Mouse (Mus musculus): ENCODE results near the gene Polr3gl. TPM values are rescaled to one million over a fixed set of nuclear protein-coding genes. Genes with fewer than 3 reads are reported as not detected.

Polr3gl gene
- polyA plus RNA-seq, 1 experiment from 2014 or later = 24.4 TPM

DNA sequence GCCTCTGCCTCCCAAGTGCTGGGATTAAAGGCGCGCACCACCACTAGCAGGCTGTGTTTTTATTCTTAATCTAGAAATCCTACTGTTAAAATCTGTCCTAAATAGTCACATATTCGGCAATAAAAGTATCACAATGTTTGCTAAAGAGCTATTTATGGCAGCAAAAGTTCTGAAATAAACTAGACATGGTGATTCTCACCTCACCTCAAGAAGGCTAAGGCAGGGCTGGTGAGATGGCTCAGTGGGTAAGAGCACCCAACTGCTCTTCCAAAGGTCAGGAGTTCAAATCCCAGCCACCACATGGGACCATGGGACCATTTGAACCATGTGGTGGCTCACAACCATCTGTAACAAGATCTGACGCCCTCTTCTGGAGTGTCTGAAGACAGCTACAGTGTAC, 3.3 kb downstream of the Polr3gl start:
- no peak for ATAC-seq
- Histone ChIP-seq H3K9ac (ENCODE audit: low read depth, low read length) (no peak overlapping the region), H3K4me1 (ENCODE audit: control insufficient read depth, insufficient read depth, low read length) (peaks cover 3% of the 10 kb centered on the region; the same call in 1 of the 2 replicates), H3K27me3 (replicated peaks; ENCODE audit: control insufficient read depth, insufficient read depth, low read length) (no peaks in the 10 kb centered on the region; the same call in 1 of the 2 replicates), H3K27ac (ENCODE audit: low read length) (no peak overlapping the region), H3K9me3 (ENCODE audit: control insufficient read depth, low read length) (no peaks in the 10 kb centered on the region), H3K4me3 (ENCODE audit: low read length) (no peak overlapping the region), H3K4me2 (ENCODE audit: low read depth, low read length) (no peak overlapping the region), H3K36me3 (ENCODE audit: control insufficient read depth, insufficient read depth, low read length) (no peaks in the 10 kb centered on the region)
- 82% methylated on average over 4 of the region's 4 CpGs for WGBS

DNA sequence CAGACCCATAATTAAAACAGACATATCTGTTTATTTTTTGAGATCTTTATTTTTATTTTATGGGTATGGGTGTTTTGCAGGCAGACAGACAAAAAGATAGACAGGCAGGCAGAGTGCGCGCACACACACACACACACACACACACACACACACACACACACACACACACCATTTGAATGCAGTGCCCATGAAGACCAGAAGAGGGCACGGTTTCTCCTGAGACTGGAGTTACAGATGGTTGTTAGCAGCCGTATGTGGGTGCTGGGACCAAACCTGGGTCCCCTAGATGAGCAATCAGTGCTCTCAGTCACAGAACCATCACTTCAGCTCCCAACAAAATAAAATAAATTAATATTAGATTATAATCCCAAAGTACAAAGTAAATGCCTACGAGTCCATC, 10.6 kb downstream of the Polr3gl start:
- no peak for ATAC-seq
- Histone ChIP-seq H3K27me3 (replicated peaks; ENCODE audit: control insufficient read depth, insufficient read depth, low read length) (no peaks in the 10 kb centered on the region), H3K4me3 (ENCODE audit: low read length) (no peak overlapping the region), H3K9ac (ENCODE audit: low read depth, low read length) (no peak overlapping the region), H3K9me3 (ENCODE audit: control insufficient read depth, low read length) (no peaks in the 10 kb centered on the region), H3K27ac (ENCODE audit: low read length) (no peak overlapping the region), H3K36me3 (ENCODE audit: control insufficient read depth, insufficient read depth, low read length) (no peaks in the 10 kb centered on the region), H3K4me2 (ENCODE audit: low read depth, low read length) (no peak overlapping the region), H3K4me1 (ENCODE audit: control insufficient read depth, insufficient read depth, low read length) (no peaks in the 10 kb centered on the region; the same call in 1 of the 2 replicates)
- 91% methylated on average over 5 of the region's 5 CpGs for WGBS

DNA sequence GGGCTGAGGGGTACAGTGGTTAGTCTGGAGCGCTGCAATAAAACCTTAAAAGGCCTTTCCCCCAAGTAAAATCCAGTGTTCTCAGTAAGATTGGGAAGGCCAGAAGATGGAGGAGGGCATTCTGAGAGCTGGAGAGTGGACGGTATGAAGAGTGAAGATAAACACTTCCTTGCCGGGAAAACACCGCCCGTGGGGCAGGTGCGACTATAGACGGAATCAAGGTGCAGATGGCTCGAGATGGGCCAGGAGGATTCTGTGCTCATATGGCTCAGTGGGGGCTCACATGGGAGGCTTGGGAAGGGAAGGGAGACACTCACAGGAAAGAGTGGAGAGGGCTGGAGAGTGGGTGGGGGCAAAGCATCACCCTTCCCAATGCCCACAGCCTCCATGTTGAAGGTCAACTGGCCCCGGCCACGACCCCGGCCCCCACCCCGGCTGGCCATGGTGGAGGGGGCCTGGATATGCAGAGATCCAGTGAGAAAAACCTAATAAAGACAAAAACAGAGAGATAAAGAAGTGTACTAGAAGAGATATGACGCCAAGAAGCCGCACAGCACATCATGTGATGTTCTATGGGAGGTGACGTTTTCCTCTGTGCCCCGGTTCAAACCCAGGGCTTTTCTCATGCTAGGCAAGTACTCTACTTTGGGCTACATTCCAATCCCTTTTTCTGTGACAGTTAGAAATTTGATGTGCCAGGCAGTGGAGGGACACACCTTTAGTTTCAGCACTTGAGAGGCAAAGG, 12.0 kb downstream of the Polr3gl start:
- no peaks in the 10 kb centered on the region for H3K9me3 ChIP-seq (ENCODE audit: control insufficient read depth, low read length)
- 79% methylated on average over 16 of the region's 16 CpGs for WGBS
- H3K27ac ChIP-seq (ENCODE audit: low read length) = no peak overlapping the region
- no peak for ATAC-seq
- H3K4me2 ChIP-seq (ENCODE audit: low read depth, low read length) = no peak overlapping the region
- H3K4me1 ChIP-seq (ENCODE audit: control insufficient read depth, insufficient read depth, low read length) = peaks cover 7% of the 10 kb centered on the region; the same call in 1 of the 2 replicates
- no peak overlapping the region for H3K4me3 ChIP-seq (ENCODE audit: low read length)
- H3K9ac ChIP-seq (ENCODE audit: low read depth, low read length) = no peak overlapping the region
- H3K27me3 ChIP-seq (replicated peaks; ENCODE audit: control insufficient read depth, insufficient read depth, low read length) = no peaks in the 10 kb centered on the region
- no peaks in the 10 kb centered on the region for H3K36me3 ChIP-seq (ENCODE audit: control insufficient read depth, insufficient read depth, low read length)

DNA sequence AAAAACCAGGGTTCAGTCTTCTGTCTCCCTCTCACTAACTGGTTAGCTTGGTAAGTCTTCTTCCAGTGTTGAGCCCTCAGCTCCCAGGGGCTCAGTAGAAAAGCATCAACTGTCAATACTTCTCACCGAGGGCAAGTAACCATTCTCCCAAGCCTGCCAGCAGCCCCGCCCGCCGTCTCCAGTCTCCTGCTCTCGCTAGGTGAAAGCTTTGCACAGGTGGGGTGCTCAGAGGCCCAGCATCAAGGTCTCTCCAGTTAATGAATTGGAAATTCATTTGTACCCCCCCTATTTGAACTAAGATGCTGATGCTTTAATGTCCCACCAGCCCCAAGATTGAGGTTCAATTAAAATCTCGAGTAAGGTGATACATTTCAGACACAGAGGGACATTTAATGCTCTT, 12.8 kb downstream of the Polr3gl start:
- ATAC-seq = no peak
- H3K4me1 ChIP-seq (ENCODE audit: control insufficient read depth, insufficient read depth, low read length) = peaks cover 8% of the 10 kb centered on the region; the same call in 1 of the 2 replicates
- no peaks in the 10 kb centered on the region for H3K36me3 ChIP-seq (ENCODE audit: control insufficient read depth, insufficient read depth, low read length)
- 60% methylated on average over 6 of the region's 6 CpGs for WGBS
- H3K27ac ChIP-seq (ENCODE audit: low read length) = no peak overlapping the region
- no peak overlapping the region for H3K4me3 ChIP-seq (ENCODE audit: low read length)
- no peaks in the 10 kb centered on the region for H3K9me3 ChIP-seq (ENCODE audit: control insufficient read depth, low read length)
- no peaks in the 10 kb centered on the region for H3K27me3 ChIP-seq (replicated peaks; ENCODE audit: control insufficient read depth, insufficient read depth, low read length)
- no peak overlapping the region for H3K4me2 ChIP-seq (ENCODE audit: low read depth, low read length)
- H3K9ac ChIP-seq (ENCODE audit: low read depth, low read length) = no peak overlapping the region

DNA sequence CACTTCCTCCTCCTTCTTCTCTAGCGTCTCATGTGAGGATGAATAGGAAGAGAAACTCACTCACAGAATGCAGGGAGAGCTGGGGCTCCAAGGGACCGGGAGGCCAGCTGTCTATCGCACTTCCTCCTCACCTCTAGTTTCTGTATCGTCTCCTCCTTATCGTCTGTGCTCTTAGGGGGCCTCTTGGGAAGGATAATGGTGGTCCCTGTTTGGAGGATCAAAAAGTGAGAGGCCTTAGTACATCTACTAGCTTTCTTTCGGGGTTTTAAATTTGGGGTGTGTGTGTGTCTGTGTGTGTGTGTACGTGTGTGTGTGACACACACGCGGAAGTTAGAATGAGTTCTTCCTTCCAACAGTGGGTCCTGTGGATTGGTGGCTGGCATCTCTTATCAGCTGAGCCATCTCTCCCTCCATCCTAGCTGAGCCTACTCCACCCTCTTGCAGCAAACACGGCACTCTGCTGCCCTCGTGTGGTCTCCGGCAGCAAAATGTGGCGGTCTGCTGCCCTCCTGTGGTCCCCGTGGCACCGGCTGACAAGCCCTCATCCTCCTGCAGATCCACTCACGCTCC, 14.0 kb downstream of the Polr3gl start:
- Histone ChIP-seq H3K36me3 (ENCODE audit: control insufficient read depth, insufficient read depth, low read length) (no peaks in the 10 kb centered on the region), H3K4me3 (ENCODE audit: low read length) (peak overlapping the region; percentile 2; the same call in 1 of the 2 replicates), H3K4me2 (ENCODE audit: low read depth, low read length) (peak overlapping the region; percentile 41), H3K9me3 (ENCODE audit: control insufficient read depth, low read length) (no peaks in the 10 kb centered on the region), H3K27ac (ENCODE audit: low read length) (no peak overlapping the region), H3K4me1 (ENCODE audit: control insufficient read depth, insufficient read depth, low read length) (peaks cover 11% of the 10 kb centered on the region), H3K9ac (ENCODE audit: low read depth, low read length) (no peak overlapping the region; the same call in 1 of the 2 replicates), H3K27me3 (replicated peaks; ENCODE audit: control insufficient read depth, insufficient read depth, low read length) (no peaks in the 10 kb centered on the region)
- 10% methylated on average over 16 of the region's 16 CpGs for WGBS
- 0 out of 2 replicates have a peak, but pooled peaks have one; percentile 6 for ATAC-seq

DNA sequence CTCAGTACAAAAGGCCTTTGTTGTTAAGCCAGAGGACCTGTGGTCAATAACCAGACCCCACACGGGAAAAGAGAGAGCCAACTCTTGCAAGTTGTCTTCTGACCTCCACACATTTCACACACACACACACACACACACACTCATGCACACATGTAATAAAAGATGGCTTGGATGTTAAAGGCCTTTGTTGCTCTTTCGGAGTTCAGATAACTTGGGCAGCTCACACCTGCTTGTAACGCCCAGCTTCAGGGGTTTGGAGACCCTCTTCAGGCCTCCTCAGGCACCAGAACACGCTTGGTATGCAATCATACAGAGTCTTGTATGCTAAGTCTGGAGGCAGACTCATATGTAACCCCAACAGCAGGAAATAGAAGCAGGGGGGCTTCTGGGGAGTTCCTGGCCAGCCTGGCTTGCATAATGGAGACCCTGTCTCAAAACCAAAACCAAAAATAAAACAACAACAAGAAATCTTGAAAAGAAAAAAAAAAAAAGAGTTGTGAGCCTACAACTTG, 14.7 kb downstream of the Polr3gl start:
- H3K27me3 ChIP-seq (replicated peaks; ENCODE audit: control insufficient read depth, insufficient read depth, low read length) = no peaks in the 10 kb centered on the region
- H3K9me3 ChIP-seq (ENCODE audit: control insufficient read depth, low read length) = no peaks in the 10 kb centered on the region
- no peak overlapping the region; the same call in 1 of the 2 replicates for H3K27ac ChIP-seq (ENCODE audit: low read length)
- H3K4me3 ChIP-seq (ENCODE audit: low read length) = no peak overlapping the region
- no peaks in the 10 kb centered on the region for H3K36me3 ChIP-seq (ENCODE audit: control insufficient read depth, insufficient read depth, low read length)
- H3K4me2 ChIP-seq (ENCODE audit: low read depth, low read length) = no peak overlapping the region
- no peak overlapping the region for H3K9ac ChIP-seq (ENCODE audit: low read depth, low read length)
- 80% methylated on average over 4 of the region's 4 CpGs for WGBS
- peaks cover 11% of the 10 kb centered on the region for H3K4me1 ChIP-seq (ENCODE audit: control insufficient read depth, insufficient read depth, low read length)
- ATAC-seq = no peak

DNA sequence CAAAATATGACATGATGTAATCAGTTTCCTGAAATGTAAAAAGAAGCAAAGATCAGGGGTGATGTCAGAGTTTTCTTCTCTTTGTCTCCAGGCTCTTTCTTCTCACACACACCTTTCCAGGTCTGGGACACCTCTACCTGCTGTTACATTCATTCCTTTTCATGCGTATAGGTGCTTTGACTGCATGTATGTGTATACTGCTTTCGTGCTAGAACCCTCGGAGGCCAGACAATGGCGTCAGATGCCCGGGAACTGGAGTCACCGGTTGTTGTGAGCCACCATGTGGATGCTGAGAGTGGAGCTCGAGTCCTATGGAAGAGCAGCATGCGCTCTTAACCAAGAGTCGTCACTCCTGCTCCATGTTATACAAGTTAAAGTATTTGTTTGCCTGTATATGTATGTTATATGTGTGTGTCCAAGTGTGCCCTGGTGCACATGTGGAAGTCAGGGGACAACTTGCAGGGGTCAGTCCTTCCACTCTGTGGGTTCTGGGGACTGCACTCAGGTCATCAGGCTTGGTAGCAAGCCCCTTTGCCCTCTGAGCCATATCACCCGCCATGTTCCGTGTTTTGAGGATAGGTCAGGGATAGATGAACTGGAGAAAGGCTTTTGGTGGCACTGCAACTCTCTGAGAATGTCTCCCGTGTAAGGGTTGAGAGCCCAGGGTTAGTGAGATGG, 15.3 kb downstream of the Polr3gl start:
- Histone ChIP-seq H3K4me2 (ENCODE audit: low read depth, low read length) (no peak overlapping the region), H3K4me1 (ENCODE audit: control insufficient read depth, insufficient read depth, low read length) (peaks cover 11% of the 10 kb centered on the region), H3K9me3 (ENCODE audit: control insufficient read depth, low read length) (no peaks in the 10 kb centered on the region), H3K4me3 (ENCODE audit: low read length) (no peak overlapping the region), H3K27me3 (replicated peaks; ENCODE audit: control insufficient read depth, insufficient read depth, low read length) (no peaks in the 10 kb centered on the region), H3K36me3 (ENCODE audit: control insufficient read depth, insufficient read depth, low read length) (no peaks in the 10 kb centered on the region), H3K27ac (ENCODE audit: low read length) (peak overlapping the region; percentile 19; the same call in 1 of the 2 replicates), H3K9ac (ENCODE audit: low read depth, low read length) (no peak overlapping the region)
- ATAC-seq = no peak
- whole genome bisulfite sequencing = 84% methylated on average over 12 of the region's 12 CpGs

DNA sequence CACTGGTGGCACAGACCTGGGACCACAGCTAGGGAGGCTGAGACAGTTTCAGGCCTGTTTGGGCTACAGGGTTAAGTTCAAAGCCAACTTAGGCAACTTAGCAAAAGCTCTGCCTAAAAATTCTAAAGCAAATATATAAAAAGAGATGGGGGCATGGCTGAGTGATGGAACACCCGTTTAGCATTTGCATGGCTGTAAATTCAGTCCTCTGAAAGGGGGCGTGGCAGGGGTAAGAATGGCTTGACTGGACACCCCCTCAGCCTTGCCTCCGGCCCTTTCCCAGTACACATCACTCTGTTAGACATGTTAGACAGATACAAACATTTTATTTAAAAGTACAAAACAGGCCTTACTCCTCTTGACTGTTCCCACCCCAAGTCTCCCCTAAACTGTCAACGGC, 16.4 kb downstream of the Polr3gl start:
- H3K4me1 ChIP-seq (ENCODE audit: control insufficient read depth, insufficient read depth, low read length) = peaks cover 11% of the 10 kb centered on the region
- ATAC-seq = no peak
- H3K9me3 ChIP-seq (ENCODE audit: control insufficient read depth, low read length) = no peaks in the 10 kb centered on the region
- peak overlapping the region; percentile 60 for H3K9ac ChIP-seq (ENCODE audit: low read depth, low read length)
- peak overlapping the region; percentile 96 for H3K27ac ChIP-seq (ENCODE audit: low read length)
- H3K4me2 ChIP-seq (ENCODE audit: low read depth, low read length) = peak overlapping the region; percentile 46; the same call in 1 of the 2 replicates
- WGBS = 61% methylated on average over 4 of the region's 4 CpGs
- H3K4me3 ChIP-seq (ENCODE audit: low read length) = no peak overlapping the region
- H3K27me3 ChIP-seq (replicated peaks; ENCODE audit: control insufficient read depth, insufficient read depth, low read length) = no peaks in the 10 kb centered on the region
- H3K36me3 ChIP-seq (ENCODE audit: control insufficient read depth, insufficient read depth, low read length) = no peaks in the 10 kb centered on the region

Data from intestine, embryonic 16.5 days (tissue).